Comparison of ENCODE assay signal across 14 mouse cellular contexts in genomic region chr2:20697719-20698118, GRCm38 (mm10).
"Had no signal": no experiment of that assay in that cellular context is flagged by ENCODE, and none has a peak within 500 bp of the region (broad histone marks: within the 10 kb centered on the region; RNA-seq: fewer than 3 reads in every experiment).

No protein-coding gene starts in this region.

- H3K36me3 ChIP-seq: liver, embryonic 13.5 days had no signal

- H3K4me2 ChIP-seq: liver, embryonic 13.5 days; midbrain, embryonic 11.5 days had no signal

- H3K4me3 ChIP-seq: left cerebral cortex, adult 2 months; liver, embryonic 13.5 days had no signal

- H3K9ac ChIP-seq: liver, embryonic 13.5 days had no signal

- H3K27me3 ChIP-seq: liver, embryonic 13.5 days had no signal

- H3K27ac ChIP-seq: kidney, postnatal 0 days; left cerebral cortex, adult 2 months; liver, embryonic 13.5 days; stomach, postnatal 0 days had no signal

- H3K4me1 ChIP-seq: liver, embryonic 13.5 days had no signal

- H3K9me3 ChIP-seq: liver, embryonic 13.5 days had no signal

- DNase-seq: kidney, adult 2 months; kidney, postnatal 25 days; layer of hippocampus, postnatal 36 days; liver, embryonic 13.5 days; lung, adult 2 months; lung, postnatal 14 days; lung, postnatal 4 days; midbrain, embryonic 14.5 days; right cerebral cortex, postnatal 14 days; thymus, postnatal 25 days had no signal
